Mouse (Mus musculus): Measurements from ENCODE around the gene Tk1.
"Not testable (repeated sequence)": the region's sequence is repeated elsewhere in the genome, so short reads cannot be mapped to it uniquely, and the experiment has no call there.

Gene Tk1

GRCm38 (mm10) chr11:117791441-117791761 is 34.5 kb downstream of the Tk1 start:
- DNase-seq (ENCODE audit: low read depth, low spot score): no peak

GRCm38 (mm10) chr11:117790703-117791440 is 35.0 kb downstream of the Tk1 start:
- no peak for DNase-seq (ENCODE audit: low read depth, low spot score)

GRCm38 (mm10) chr11:117790286-117790685 is 35.6 kb downstream of the Tk1 start:
- DNase-seq (ENCODE audit: low read depth, low spot score): peak; percentile 61

GRCm38 (mm10) chr11:117788481-117788880 is 37.4 kb downstream of the Tk1 start:
- DNase-seq (ENCODE audit: low read depth, low spot score): not testable (repeated sequence)

GRCm38 (mm10) chr11:117786294-117786693 is 39.6 kb downstream of the Tk1 start:
- DNase-seq (ENCODE audit: low read depth, low spot score): peak; percentile 79

- peak; percentile 44 for DNase-seq (ENCODE audit: low read depth, low spot score)
These were observed 42.1 kb downstream of the Tk1 start for GRCm38 (mm10) chr11:117783683-117784309.

GRCm38 (mm10) chr11:117783089-117783488 is 42.8 kb downstream of the Tk1 start:
- DNase-seq (ENCODE audit: low read depth, low spot score): peak; percentile 75

GRCm38 (mm10) chr11:117782705-117783034 is 43.2 kb downstream of the Tk1 start:
- no peak for DNase-seq (ENCODE audit: low read depth, low spot score)

- DNase-seq (ENCODE audit: low read depth, low spot score): peak; percentile 91
These were observed 43.7 kb downstream of the Tk1 start, which contains the start of the genes Tmc8 and Tmc6 for GRCm38 (mm10) chr11:117781993-117782704. Tmc8 (plus strand) TSS chr11:117782076. Tmc6 (minus strand) TSS chr11:117782198.

- peak; percentile 86 for DNase-seq (ENCODE audit: low read depth, low spot score)
These were observed 44.6 kb downstream of the Tk1 start for GRCm38 (mm10) chr11:117781199-117781821.

GRCm38 (mm10) chr11:117780582-117781111 is 45.2 kb downstream of the Tk1 start:
- DNase-seq (ENCODE audit: low read depth, low spot score): peak; percentile 98

- no peak for DNase-seq (ENCODE audit: low read depth, low spot score)
These were observed 45.7 kb downstream of the Tk1 start for GRCm38 (mm10) chr11:117780199-117780515.

- peak; percentile 65 for DNase-seq (ENCODE audit: low read depth, low spot score)
These were observed 46.3 kb downstream of the Tk1 start for GRCm38 (mm10) chr11:117779434-117780198.

- peak; percentile 38 for DNase-seq (ENCODE audit: low read depth, low spot score)
These were observed 47.0 kb downstream of the Tk1 start for GRCm38 (mm10) chr11:117778851-117779433.

- no peak for DNase-seq (ENCODE audit: low read depth, low spot score)
These were observed 47.9 kb downstream of the Tk1 start for GRCm38 (mm10) chr11:117778031-117778430.

GRCm38 (mm10) chr11:117777111-117777510 is 48.8 kb downstream of the Tk1 start:
- peak; percentile 81 for DNase-seq (ENCODE audit: low read depth, low spot score)

- no peak for DNase-seq (ENCODE audit: low read depth, low spot score)
These were observed 49.7 kb downstream of the Tk1 start for GRCm38 (mm10) chr11:117776085-117776792.

GRCm38 (mm10) chr11:117775540-117775939 is 50.4 kb downstream of the Tk1 start:
- no peak for DNase-seq (ENCODE audit: low read depth, low spot score)

GRCm38 (mm10) chr11:117774925-117775324 is 51.0 kb downstream of the Tk1 start:
- no peak for DNase-seq (ENCODE audit: low read depth, low spot score)

- DNase-seq (ENCODE audit: low read depth, low spot score): peak; percentile 71
These were observed 53.5 kb downstream of the Tk1 start for GRCm38 (mm10) chr11:117772352-117772751.
